Mouse (Mus musculus) ovary, postnatal 36 days (tissue): ENCODE data around the gene Vgll1.
A peak's percentile ranks its signal among the peaks of the same experiment; 100 is the strongest.

Source experiments
- DNase-seq: peaks from one replicate; pipeline ENCODE4 v3.0.0; 2022; ENCODE audit warnings: low spot score, mixed read lengths

Gene Vgll1

GRCm38 (mm10) chrX:57087806-57088205, at the start of gene Vgll1:
Gene Vgll1, plus strand, starts transcription at chrX:57088106.
- no peak for DNase-seq

- no peak for DNase-seq
Observed at GRCm38 (mm10) chrX:57042774-57043173, 45.1 kb upstream of the Vgll1 start, which contains the start of gene Brs3. Gene Brs3, plus strand, starts transcription at chrX:57043074.

GRCm38 (mm10) chrX:57043869-57044268, 44.0 kb upstream of the Vgll1 start:
- no peak for DNase-seq

- no peak for DNase-seq
Observed at GRCm38 (mm10) chrX:57052848-57053173, 35.1 kb upstream of the Vgll1 start.

- peak; percentile 80 for DNase-seq
Observed at GRCm38 (mm10) chrX:57053174-57053992, 34.5 kb upstream of the Vgll1 start, which contains the start of gene Htatsf1. Gene Htatsf1, plus strand, starts transcription at chrX:57053583.

- no peak for DNase-seq
Observed at GRCm38 (mm10) chrX:57053993-57054385, 33.9 kb upstream of the Vgll1 start.

- DNase-seq: no peak
Observed at GRCm38 (mm10) chrX:57081496-57081895, 6.4 kb upstream of the Vgll1 start.

- no peak for DNase-seq
Observed at GRCm38 (mm10) chrX:57103415-57103814, 15.5 kb downstream of the Vgll1 start.

GRCm38 (mm10) chrX:57106956-57107355, 19.1 kb downstream of the Vgll1 start:
- no peak for DNase-seq

GRCm38 (mm10) chrX:57118143-57118542, 30.2 kb downstream of the Vgll1 start:
- no peak for DNase-seq

GRCm38 (mm10) chrX:57120768-57121167, 32.9 kb downstream of the Vgll1 start:
- no peak for DNase-seq

GRCm38 (mm10) chrX:57130633-57131032, 42.7 kb downstream of the Vgll1 start:
- DNase-seq: no peak

- DNase-seq: no peak
Observed at GRCm38 (mm10) chrX:57137627-57138026, 49.7 kb downstream of the Vgll1 start.

- DNase-seq: no peak
Observed at GRCm38 (mm10) chrX:57153520-57153919, 65.6 kb downstream of the Vgll1 start.
